Mouse (Mus musculus): ENCODE results near the gene Tinag. TPM values are rescaled to one million over a fixed set of nuclear protein-coding genes. Genes with fewer than 3 reads are reported as not detected.
"Not testable (repeated sequence)": the region's sequence is repeated elsewhere in the genome, so short reads cannot be mapped to it uniquely, and the experiment has no call there.

The Tinag gene
- polyA plus RNA-seq (2014; fragmentation: Nextera tagmentation; extraction: Ambion mirVana) = 6.3 and 7.4 TPM in 2 replicates

DNA sequence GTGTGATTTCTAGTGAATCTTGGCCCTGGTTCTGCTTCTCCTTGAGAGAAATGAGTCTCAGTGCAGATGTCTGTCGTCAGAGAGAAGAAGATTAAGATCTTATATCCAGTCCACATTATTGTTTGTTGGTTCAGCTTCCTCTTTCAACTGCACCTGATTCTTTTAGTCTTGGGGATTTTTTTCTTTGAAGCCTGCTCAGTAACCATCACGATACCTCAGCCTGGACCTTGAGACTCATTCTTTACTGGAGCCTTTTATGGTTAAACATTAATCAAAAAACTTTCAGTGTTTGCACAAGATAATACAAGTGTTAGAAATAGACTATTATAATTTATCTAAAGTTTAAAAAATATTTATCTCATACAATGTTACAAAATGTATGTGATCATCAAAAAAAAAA lies at the start of gene Tinag:
Gene Tinag, minus strand, starts transcription at position 210 of the 400 bp plus-strand sequence.
- 47% methylated on average over 2 of the region's 2 CpGs for WGBS
- H3K27ac ChIP-seq (ENCODE audit: low read depth) = peak within 1 kb of the TSS; percentile 23
- ATAC-seq (replicated peaks; ENCODE audit: low FRiP score, low TSS enrichment, low read depth) (peak; percentile 40; the same call in 1 of the 2 replicates), DNase-seq (ENCODE audit: low spot score) (no peak)
- H3K4me1 ChIP-seq (replicated peaks; ENCODE audit: control insufficient read depth, insufficient read depth, low read length) = no peaks in the 10 kb centered on the region
- no peak within 1 kb of the TSS for H3K4me3 ChIP-seq (ENCODE audit: low read depth, low read length)
- H3K36me3 ChIP-seq (ENCODE audit: control insufficient read depth, insufficient read depth, low read length) = no peaks in the 10 kb centered on the region
- peak within 1 kb of the TSS; percentile 26 for H3K4me2 ChIP-seq (ENCODE audit: low read length)
- 0 out of 2 replicates have a peak, but pooled peaks cover 4% of the 10 kb centered on the region for H3K9me3 ChIP-seq (ENCODE audit: control insufficient read depth, low read length)
- H3K27me3 ChIP-seq (replicated peaks; ENCODE audit: control insufficient read depth, insufficient read depth, low read length) = no peaks in the 10 kb centered on the region
- no peak within 1 kb of the TSS for H3K9ac ChIP-seq (ENCODE audit: low read length)

DNA sequence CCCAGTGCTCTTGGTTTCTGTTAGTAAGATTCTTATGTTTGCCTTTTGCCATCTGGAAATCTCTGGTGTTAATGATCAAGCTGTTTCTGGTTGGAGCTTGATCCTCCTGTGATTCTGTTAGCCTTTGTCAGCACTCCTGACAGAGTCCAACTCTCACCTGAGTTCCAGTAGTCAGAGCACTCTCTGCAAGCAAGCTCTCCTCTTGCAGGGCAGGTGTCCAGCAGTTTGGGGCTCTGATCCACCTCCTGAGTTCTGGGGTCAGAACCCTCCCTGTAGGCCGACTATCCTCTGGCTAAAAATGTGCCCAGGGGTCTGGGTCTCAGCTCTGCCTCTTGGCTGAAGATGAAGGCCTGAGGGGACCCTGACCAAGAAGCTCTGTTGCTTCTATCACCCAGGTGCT lies 37.6 kb upstream of the Tinag start:
- not testable (repeated sequence) for H3K27ac ChIP-seq (ENCODE audit: low read depth); H3K36me3 ChIP-seq (ENCODE audit: control insufficient read depth, insufficient read depth, low read length); H3K9ac ChIP-seq (ENCODE audit: low read length); ATAC-seq (replicated peaks; ENCODE audit: low FRiP score, low TSS enrichment, low read depth); H3K4me2 ChIP-seq (ENCODE audit: low read length); H3K4me3 ChIP-seq (ENCODE audit: low read depth, low read length); H3K9me3 ChIP-seq (ENCODE audit: control insufficient read depth, low read length); H3K4me1 ChIP-seq (replicated peaks; ENCODE audit: control insufficient read depth, insufficient read depth, low read length); DNase-seq (ENCODE audit: low spot score); H3K27me3 ChIP-seq (replicated peaks; ENCODE audit: control insufficient read depth, insufficient read depth, low read length)
- WGBS = 86% methylated on average over 1 of the region's 1 CpGs

DNA sequence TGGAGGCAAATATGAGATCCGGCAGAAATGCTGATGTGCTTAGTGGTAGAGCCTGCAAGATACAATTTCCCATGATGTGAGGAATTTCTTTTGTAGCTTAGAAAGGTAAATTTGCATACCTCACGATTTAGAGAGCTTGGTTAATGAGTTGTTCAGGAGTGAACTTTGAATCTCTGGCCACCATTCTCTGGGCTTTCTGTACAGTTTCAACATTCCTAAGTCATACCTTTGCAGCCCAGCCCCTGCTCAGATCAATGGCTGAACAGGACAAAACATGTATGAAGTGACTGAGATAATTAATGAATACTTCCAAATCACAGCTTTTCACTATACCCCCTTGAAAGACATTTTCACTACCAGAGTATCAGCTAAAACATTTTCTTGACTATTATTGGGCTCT lies 26.1 kb upstream of the Tinag start:
- 76% methylated on average over 2 of the region's 2 CpGs for WGBS
- no peak for DNase-seq (ENCODE audit: low spot score)
- Histone ChIP-seq H3K9me3 (ENCODE audit: control insufficient read depth, low read length) (no peaks in the 10 kb centered on the region), H3K9ac (ENCODE audit: low read length) (no peak overlapping the region), H3K36me3 (ENCODE audit: control insufficient read depth, insufficient read depth, low read length) (no peaks in the 10 kb centered on the region), H3K4me2 (ENCODE audit: low read length) (no peak overlapping the region), H3K27ac (ENCODE audit: low read depth) (no peak overlapping the region), H3K4me3 (ENCODE audit: low read depth, low read length) (no peak overlapping the region), H3K4me1 (replicated peaks; ENCODE audit: control insufficient read depth, insufficient read depth, low read length) (no peaks in the 10 kb centered on the region), H3K27me3 (replicated peaks; ENCODE audit: control insufficient read depth, insufficient read depth, low read length) (no peaks in the 10 kb centered on the region)
- ATAC-seq (replicated peaks; ENCODE audit: low FRiP score, low TSS enrichment, low read depth) = no peak

DNA sequence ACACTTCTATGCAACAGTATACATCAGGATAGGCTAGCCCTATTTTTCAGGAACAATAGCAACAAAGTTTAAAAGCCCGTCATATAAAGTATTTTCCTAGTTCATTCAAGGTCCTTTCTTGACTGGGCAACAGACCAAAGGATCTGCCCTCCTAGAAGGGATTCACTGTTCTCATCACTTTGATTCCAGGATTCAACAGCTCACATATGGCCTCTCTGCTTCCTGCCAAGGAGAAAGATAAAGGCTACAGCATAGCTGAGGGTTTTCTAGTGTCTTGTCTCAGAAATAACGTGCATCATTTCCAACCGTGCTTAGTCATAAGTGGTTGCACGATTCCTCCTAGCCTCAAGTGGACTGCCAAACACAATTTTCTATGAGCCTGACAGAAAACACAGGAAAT lies 11.0 kb upstream of the Tinag start:
- Histone ChIP-seq H3K4me1 (replicated peaks; ENCODE audit: control insufficient read depth, insufficient read depth, low read length) (no peaks in the 10 kb centered on the region), H3K9me3 (ENCODE audit: control insufficient read depth, low read length) (no peaks in the 10 kb centered on the region), H3K27ac (ENCODE audit: low read depth) (no peak overlapping the region), H3K4me2 (ENCODE audit: low read length) (no peak overlapping the region), H3K27me3 (replicated peaks; ENCODE audit: control insufficient read depth, insufficient read depth, low read length) (no peaks in the 10 kb centered on the region), H3K4me3 (ENCODE audit: low read depth, low read length) (no peak overlapping the region), H3K36me3 (ENCODE audit: control insufficient read depth, insufficient read depth, low read length) (no peaks in the 10 kb centered on the region), H3K9ac (ENCODE audit: low read length) (no peak overlapping the region)
- DNase-seq (ENCODE audit: low spot score) (no peak), ATAC-seq (replicated peaks; ENCODE audit: low FRiP score, low TSS enrichment, low read depth) (no peak)
- 63% methylated on average over 4 of the region's 4 CpGs for WGBS

- Histone ChIP-seq H3K4me3 (ENCODE audit: low read depth, low read length) (no peak overlapping the region), H3K4me2 (ENCODE audit: low read length) (no peak overlapping the region), H3K36me3 (ENCODE audit: control insufficient read depth, insufficient read depth, low read length) (no peaks in the 10 kb centered on the region), H3K9ac (ENCODE audit: low read length) (no peak overlapping the region), H3K27me3 (replicated peaks; ENCODE audit: control insufficient read depth, insufficient read depth, low read length) (no peaks in the 10 kb centered on the region), H3K9me3 (ENCODE audit: control insufficient read depth, low read length) (no peaks in the 10 kb centered on the region), H3K27ac (ENCODE audit: low read depth) (no peak overlapping the region), H3K4me1 (replicated peaks; ENCODE audit: control insufficient read depth, insufficient read depth, low read length) (no peaks in the 10 kb centered on the region)
- no peak for ATAC-seq (replicated peaks; ENCODE audit: low FRiP score, low TSS enrichment, low read depth)
- 75% methylated on average over 9 of the region's 9 CpGs for WGBS
- DNase-seq (ENCODE audit: low spot score) = no peak
These were observed 9.0 kb upstream of the Tinag start for GRCm38 (mm10) chr9:77054426-77055193.

- ATAC-seq (replicated peaks; ENCODE audit: low FRiP score, low TSS enrichment, low read depth) (no peak), DNase-seq (ENCODE audit: low spot score) (no peak)
- no peaks in the 10 kb centered on the region for H3K36me3 ChIP-seq (ENCODE audit: control insufficient read depth, insufficient read depth, low read length)
- H3K4me2 ChIP-seq (ENCODE audit: low read length) = no peak overlapping the region
- no peak overlapping the region for H3K27ac ChIP-seq (ENCODE audit: low read depth)
- 74% methylated on average over 2 of the region's 2 CpGs for WGBS
- no peaks in the 10 kb centered on the region for H3K4me1 ChIP-seq (replicated peaks; ENCODE audit: control insufficient read depth, insufficient read depth, low read length)
- no peaks in the 10 kb centered on the region for H3K27me3 ChIP-seq (replicated peaks; ENCODE audit: control insufficient read depth, insufficient read depth, low read length)
- H3K9me3 ChIP-seq (ENCODE audit: control insufficient read depth, low read length) = no peaks in the 10 kb centered on the region
- H3K4me3 ChIP-seq (ENCODE audit: low read depth, low read length) = no peak overlapping the region
- no peak overlapping the region for H3K9ac ChIP-seq (ENCODE audit: low read length)
These were observed 5.8 kb upstream of the Tinag start for GRCm38 (mm10) chr9:77051406-77051805.

DNA sequence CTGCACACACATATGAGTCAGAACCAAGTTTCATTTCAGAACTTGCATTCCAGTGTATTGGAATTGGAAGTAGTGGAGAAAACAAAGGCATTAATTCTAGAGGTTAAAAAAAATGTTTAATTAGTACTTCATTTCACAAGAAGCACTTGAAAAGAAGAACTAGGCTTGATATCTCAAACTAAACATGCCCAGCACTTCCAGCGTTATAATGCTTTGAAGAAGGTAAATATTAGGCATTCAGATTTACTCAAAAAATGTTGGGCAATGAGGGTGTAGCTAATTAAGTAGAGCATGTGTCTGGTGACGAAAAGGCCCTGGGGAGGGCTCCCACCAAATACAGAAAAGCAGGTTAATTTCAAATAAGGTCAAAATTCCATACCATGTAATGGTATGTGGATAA lies 4.1 kb upstream of the Tinag start:
- no peak overlapping the region for H3K4me3 ChIP-seq (ENCODE audit: low read depth, low read length)
- WGBS = 76% methylated on average over 2 of the region's 2 CpGs
- no peaks in the 10 kb centered on the region for H3K27me3 ChIP-seq (replicated peaks; ENCODE audit: control insufficient read depth, insufficient read depth, low read length)
- H3K9ac ChIP-seq (ENCODE audit: low read length) = no peak overlapping the region
- H3K9me3 ChIP-seq (ENCODE audit: control insufficient read depth, low read length) = no peaks in the 10 kb centered on the region
- H3K4me1 ChIP-seq (replicated peaks; ENCODE audit: control insufficient read depth, insufficient read depth, low read length) = no peaks in the 10 kb centered on the region
- DNase-seq (ENCODE audit: low spot score) = no peak
- no peak overlapping the region for H3K27ac ChIP-seq (ENCODE audit: low read depth)
- no peaks in the 10 kb centered on the region for H3K36me3 ChIP-seq (ENCODE audit: control insufficient read depth, insufficient read depth, low read length)
- no peak for ATAC-seq (replicated peaks; ENCODE audit: low FRiP score, low TSS enrichment, low read depth)
- H3K4me2 ChIP-seq (ENCODE audit: low read length) = no peak overlapping the region

GRCm38 (mm10) chr9:77046067-77046715 lies 597 bp upstream of the Tinag start:
- Histone ChIP-seq H3K4me2 (ENCODE audit: low read length) (no peak overlapping the region), H3K36me3 (ENCODE audit: control insufficient read depth, insufficient read depth, low read length) (no peaks in the 10 kb centered on the region), H3K4me3 (ENCODE audit: low read depth, low read length) (no peak overlapping the region), H3K9me3 (ENCODE audit: control insufficient read depth, low read length) (0 out of 2 replicates have a peak, but pooled peaks cover 4% of the 10 kb centered on the region), H3K4me1 (replicated peaks; ENCODE audit: control insufficient read depth, insufficient read depth, low read length) (no peaks in the 10 kb centered on the region), H3K27ac (ENCODE audit: low read depth) (peak overlapping the region; percentile 23), H3K9ac (ENCODE audit: low read length) (no peak overlapping the region), H3K27me3 (replicated peaks; ENCODE audit: control insufficient read depth, insufficient read depth, low read length) (no peaks in the 10 kb centered on the region)
- DNase-seq (ENCODE audit: low spot score) (peak; percentile 53), ATAC-seq (replicated peaks; ENCODE audit: low FRiP score, low TSS enrichment, low read depth) (no peak)
- WGBS = 52% methylated on average over 5 of the region's 5 CpGs

Data from intestine, embryonic 14.5 days (tissue).